Mouse (Mus musculus) stomach, postnatal 0 days (tissue): ENCODE results near the gene Bean1.

Experiments used
- CTCF ChIP-seq: IDR thresholded peaks from 2 replicates; pipeline ENCODE4 v1.5.1; 2016; ENCODE audit warnings: antibody characterized with exemption, low read depth, mild to moderate bottlenecking, moderate library complexity
- EP300 ChIP-seq: optimal IDR thresholded peaks from 2 replicates; pipeline ENCODE3; 2016; ENCODE audit warnings: antibody characterized with exemption

- TF ChIP-seq CTCF (no peak), EP300 (no peak)
These were observed 76.4 kb downstream of the Bean1 start for GRCm38 (mm10) chr8:104246621-104247020.
